Mouse (Mus musculus) lung, postnatal 14 days (tissue): ENCODE measurements around the gene Vsx2.

ENCODE experiments used
- DNase-seq: peaks from one replicate; pipeline ENCODE4 v3.0.0; 2021

Gene Vsx2

GRCm38 (mm10) chr12:84569336-84569970, at the start of gene Vsx2:
Gene Vsx2, plus strand, starts transcription at chr12:84569762.
- DNase-seq: no peak

GRCm38 (mm10) chr12:84523728-84524127, 45.8 kb upstream of the Vsx2 start:
- no peak for DNase-seq

GRCm38 (mm10) chr12:84524147-84525050, 45.2 kb upstream of the Vsx2 start:
- DNase-seq: no peak

GRCm38 (mm10) chr12:84525422-84525821, 44.1 kb upstream of the Vsx2 start:
- DNase-seq: no peak

- DNase-seq: no peak
Measured at GRCm38 (mm10) chr12:84530426-84530825, 39.1 kb upstream of the Vsx2 start.

GRCm38 (mm10) chr12:84531906-84532829, 37.4 kb upstream of the Vsx2 start:
- DNase-seq: no peak

- no peak for DNase-seq
Measured at GRCm38 (mm10) chr12:84532830-84533199, 36.7 kb upstream of the Vsx2 start.

GRCm38 (mm10) chr12:84533706-84534486, 35.7 kb upstream of the Vsx2 start:
- DNase-seq: no peak

- DNase-seq: peak; percentile 12
Measured at GRCm38 (mm10) chr12:84539537-84539936, 30.0 kb upstream of the Vsx2 start.

- DNase-seq: no peak
Measured at GRCm38 (mm10) chr12:84541391-84541958, 28.1 kb upstream of the Vsx2 start.

GRCm38 (mm10) chr12:84546028-84546427, 23.5 kb upstream of the Vsx2 start:
- peak; percentile 65 for DNase-seq

- no peak for DNase-seq
Measured at GRCm38 (mm10) chr12:84546577-84547085, 22.9 kb upstream of the Vsx2 start.

GRCm38 (mm10) chr12:84548251-84548650, 21.3 kb upstream of the Vsx2 start:
- no peak for DNase-seq

- DNase-seq: no peak
Measured at GRCm38 (mm10) chr12:84555218-84555617, 14.3 kb upstream of the Vsx2 start.

- no peak for DNase-seq
Measured at GRCm38 (mm10) chr12:84562558-84562957, 7.0 kb upstream of the Vsx2 start.

GRCm38 (mm10) chr12:84567576-84567975, 2.0 kb upstream of the Vsx2 start:
- no peak for DNase-seq

- DNase-seq: no peak
Measured at GRCm38 (mm10) chr12:84569976-84570693, 573 bp downstream of the Vsx2 start.

- no peak for DNase-seq
Measured at GRCm38 (mm10) chr12:84570694-84571415, 1.3 kb downstream of the Vsx2 start.

- no peak for DNase-seq
Measured at GRCm38 (mm10) chr12:84571466-84572340, 2.1 kb downstream of the Vsx2 start.
